Mouse (Mus musculus): ENCODE results near the gene Ndufaf2. TPM values are rescaled to one million over a fixed set of nuclear protein-coding genes. Genes with fewer than 3 reads are reported as not detected.

Ndufaf2 gene
- polyA plus RNA-seq, 2 experiments from 2014 or later, result 39.7 to 40.4 TPM

GRCm38 (mm10) chr13:107960549-107960948 is 197.9 kb downstream of the Ndufaf2 start:
- ATAC-seq, result no peak

- ATAC-seq, result no peak
Measured at GRCm38 (mm10) chr13:107959891-107960290, 198.5 kb downstream of the Ndufaf2 start.

- ATAC-seq, result no peak
Measured at GRCm38 (mm10) chr13:107956246-107956645, 202.2 kb downstream of the Ndufaf2 start.

- peak; percentile 43 for ATAC-seq
Measured at GRCm38 (mm10) chr13:107955327-107956110, 202.9 kb downstream of the Ndufaf2 start.

- peak; percentile 62 for ATAC-seq
Measured at GRCm38 (mm10) chr13:107954445-107955261, 203.8 kb downstream of the Ndufaf2 start.

- ATAC-seq, result peak; percentile 3
Measured at GRCm38 (mm10) chr13:107954100-107954444, 204.4 kb downstream of the Ndufaf2 start.

Other genes starting within 250 kb of the Ndufaf2 start
- gene Smim15, start 114.2 kb downstream of the Ndufaf2 start, polyA plus RNA-seq (2017; shearing (Covaris generic)), result 10 to 100 TPM; 76.2 to 86.4 TPM
- 10 to 100 TPM; 11.0 to 13.6 TPM for gene Ercc8, start 108 bp upstream of the Ndufaf2 start, polyA plus RNA-seq (2017; shearing (Covaris generic))
- under 1 TPM; 0.15 to 0.22 TPM for gene Elovl7, start 55.8 kb upstream of the Ndufaf2 start, polyA plus RNA-seq (2017; shearing (Covaris generic))
- 1 to 10 TPM in 1 of 2 experiments, under 1 TPM in 1; 0.86 to 2.3 TPM for gene Depdc1b, start 157.7 kb upstream of the Ndufaf2 start, polyA plus RNA-seq (2017; shearing (Covaris generic))

Measured in CD4-positive, CD25-positive, alpha-beta regulatory T cell, adult 4 months (primary cell).